Comparison of ENCODE assay signal across 18 mouse cellular contexts in the genomic region with DNA sequence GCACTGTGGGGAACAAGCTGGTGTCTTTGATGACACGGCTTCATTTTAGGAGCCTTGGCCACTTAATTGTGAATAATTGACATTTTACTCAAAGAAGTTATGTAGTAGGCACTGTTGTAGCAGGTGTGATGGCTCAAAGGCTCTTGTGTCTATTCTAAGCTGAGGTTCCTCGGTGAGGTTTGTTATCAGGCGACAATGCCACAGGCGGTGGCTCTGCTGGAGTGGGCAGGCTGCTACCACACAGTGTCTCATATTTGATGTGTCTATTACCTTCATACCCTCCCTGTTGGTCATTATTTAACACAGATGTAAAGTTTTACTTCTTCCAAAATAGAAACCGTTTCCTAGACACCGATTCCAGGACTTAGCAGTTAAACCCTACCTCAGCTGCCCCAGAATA.
DNase-seq lines count a peak whose midpoint lies in the region; ATAC-seq lines count a peak whose summit lies in the region.
"Had no signal": no experiment of that assay in that cellular context is flagged by ENCODE, and none has a peak within 500 bp of the region (broad histone marks: within the 10 kb centered on the region; RNA-seq: fewer than 3 reads in every experiment).

No protein-coding gene starts in this region.

- ATAC-seq in frontal cortex, adult (ENCODE audit: low TSS enrichment): no peak
- ATAC-seq: CD4-positive, CD25-positive, alpha-beta regulatory T cell, adult 4 months; forebrain, embryonic 13.5 days; forebrain, embryonic 16.5 days; intestine, embryonic 15.5 days had no signal

- DNase-seq in cerebellum, adult 8-10 months: peak; percentile 13
- no peak for DNase-seq in cerebellum, adult 18-20 months
- DNase-seq in brain, adult 2 months (ENCODE audit: low read depth, low spot score): peak; percentile 10
- peak; percentile 32 to 59 for DNase-seq in cerebellum, postnatal 14 days
- no peak for DNase-seq in frontal cortex, postnatal 36 days (ENCODE audit: low spot score in 2 of 2)
- DNase-seq: adrenal gland, adult 8-10 months; adrenal gland, postnatal 25 days; gastrocnemius, postnatal 25 days; heart, adult 18-20 months; heart, postnatal 10 days; heart, postnatal 36 days; kidney, adult 11 months; kidney, adult 8-10 months had no signal

Comparison
In these comparisons a context has a peak if more than half of its experiments do, and no peak if none do; other contexts are left out.
1. DNase-seq: peak in cerebellum, adult 8-10 months (single experiment), brain, adult 2 months (single experiment) and cerebellum, postnatal 14 days (2 of 2); none in cerebellum, adult 18-20 months (0 of 2) and frontal cortex, postnatal 36 days (0 of 2).